Mouse (Mus musculus) thymus, postnatal 25 days (tissue): ENCODE results near the gene Hacd2.

Experiments used
- DNase-seq: peaks from one replicate; pipeline ENCODE4 v3.0.0; 2022

Gene Hacd2

DNA sequence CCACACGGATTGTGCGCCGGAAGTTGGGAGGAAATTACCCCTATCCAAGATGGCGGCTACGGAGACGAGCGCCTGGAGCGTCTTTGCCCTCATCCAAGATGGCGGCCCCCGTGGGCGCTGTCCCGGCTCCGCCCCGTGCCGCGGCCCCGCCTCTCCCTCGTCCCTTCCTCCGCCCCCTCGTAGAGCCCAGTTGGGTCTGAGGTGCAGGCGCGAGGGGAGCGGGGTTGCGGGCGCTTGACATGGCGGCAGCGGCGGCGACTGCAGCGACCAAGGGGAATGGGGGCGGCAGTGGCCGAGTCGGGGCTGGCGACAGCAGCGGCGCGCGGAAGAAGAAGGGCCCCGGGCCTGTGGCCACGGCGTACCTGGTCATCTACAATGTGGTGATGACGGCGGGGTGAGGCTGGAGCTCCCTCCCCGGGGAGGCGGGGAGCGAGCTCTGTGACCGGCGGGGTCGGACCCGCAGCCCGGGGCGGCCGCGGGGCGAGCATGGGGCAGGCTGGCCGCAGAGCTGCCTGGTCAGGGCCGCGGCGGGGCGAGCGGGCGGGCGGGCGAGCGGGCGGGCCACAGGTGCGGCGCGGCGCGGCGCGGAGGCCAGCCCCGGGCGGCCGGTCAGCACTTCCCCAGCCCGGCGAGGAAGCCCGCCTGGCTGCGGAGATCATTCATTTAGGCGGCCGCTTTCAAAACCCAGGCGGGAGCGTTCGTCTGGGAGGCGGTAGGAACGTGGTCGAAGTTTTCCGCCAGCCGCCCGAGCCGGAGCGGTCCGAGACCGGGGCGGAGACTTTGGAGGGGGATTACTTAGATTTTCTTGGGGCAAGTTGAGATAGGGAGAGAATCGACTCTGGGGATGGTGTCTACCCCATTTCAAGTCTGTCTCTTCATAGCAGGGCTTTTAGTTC is at the start of gene Hacd2:
Gene Hacd2, plus strand, starts transcription at position 187 of the 896 bp plus-strand sequence.
- DNase-seq = peak; percentile 95

DNA sequence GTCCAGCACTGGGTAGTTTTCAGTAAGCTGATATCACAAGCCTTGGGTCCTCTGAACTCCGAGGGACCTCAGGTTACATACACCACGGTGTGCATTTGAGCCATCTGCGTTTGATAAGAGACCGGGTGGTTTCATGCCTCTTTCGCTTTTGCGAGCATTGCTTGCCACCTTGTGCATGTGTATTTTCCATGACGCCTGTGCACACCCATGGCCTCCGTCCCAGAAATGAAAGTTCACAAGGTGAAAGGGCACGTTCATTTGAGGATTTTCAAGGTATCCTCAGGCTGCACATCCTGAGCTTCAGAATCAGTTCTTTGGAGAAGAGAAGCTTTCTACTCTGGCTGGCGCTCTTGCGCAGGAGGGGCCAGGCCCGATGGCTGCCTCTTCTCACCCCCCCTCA is 49.8 kb upstream of the Hacd2 start:
- DNase-seq = no peak

DNA sequence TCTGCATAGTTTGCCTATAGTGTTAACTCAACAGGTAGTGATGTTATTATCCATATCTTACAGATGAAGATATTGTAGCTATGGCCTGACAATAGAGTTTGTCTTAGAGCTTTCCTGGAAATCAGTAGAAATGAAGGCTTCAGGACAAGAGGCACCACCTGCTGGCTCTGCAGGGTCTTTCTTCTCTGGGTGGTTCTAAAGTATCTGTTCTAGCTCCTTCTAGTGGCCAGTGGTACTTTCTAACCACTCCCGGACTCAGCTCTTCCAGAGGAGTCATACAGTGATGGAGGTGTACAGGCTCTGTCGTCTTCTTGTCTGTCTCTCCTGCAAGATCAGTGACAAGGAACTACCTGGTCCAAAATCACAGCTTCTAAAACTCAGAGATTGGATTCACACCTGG is 46.7 kb upstream of the Hacd2 start:
- DNase-seq = no peak

DNA sequence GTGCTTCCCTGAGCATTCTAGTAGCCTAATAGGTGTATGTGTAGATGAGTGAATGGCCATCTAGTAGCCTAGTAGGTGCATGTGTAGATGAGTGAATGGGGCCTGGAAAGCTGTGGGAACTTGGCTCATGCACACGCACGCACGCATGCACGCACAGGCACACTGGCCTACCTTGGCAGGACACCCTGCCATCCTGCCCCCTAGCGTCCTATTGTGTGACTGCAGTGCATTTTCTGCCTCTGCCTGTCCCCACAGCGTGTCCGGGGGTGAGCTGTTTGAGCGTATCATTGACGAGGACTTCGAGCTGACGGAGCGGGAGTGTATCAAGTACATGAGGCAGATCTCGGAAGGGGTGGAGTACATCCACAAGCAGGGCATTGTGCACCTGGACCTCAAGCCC is 45.6 kb upstream of the Hacd2 start:
- DNase-seq = no peak

DNA sequence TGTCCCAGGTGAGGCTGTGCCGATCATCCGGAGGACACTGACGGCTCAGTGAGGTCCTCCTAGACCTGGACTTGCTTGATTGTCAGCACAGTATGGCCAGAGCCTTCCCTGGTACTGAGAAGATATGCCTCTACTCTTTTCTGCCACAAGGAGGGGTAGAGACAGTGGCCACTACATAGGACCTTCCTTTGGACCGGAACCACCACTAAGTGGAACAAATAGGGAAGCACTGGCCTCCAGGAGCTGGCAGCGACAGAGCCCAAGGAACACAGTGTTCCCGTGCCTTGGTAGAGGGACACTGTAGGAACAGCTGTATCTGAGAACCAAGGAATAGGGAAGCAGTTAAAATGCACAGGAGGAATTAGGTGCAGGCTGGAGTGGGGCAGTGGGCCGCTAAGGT is 44.2 kb upstream of the Hacd2 start:
- no peak for DNase-seq

DNA sequence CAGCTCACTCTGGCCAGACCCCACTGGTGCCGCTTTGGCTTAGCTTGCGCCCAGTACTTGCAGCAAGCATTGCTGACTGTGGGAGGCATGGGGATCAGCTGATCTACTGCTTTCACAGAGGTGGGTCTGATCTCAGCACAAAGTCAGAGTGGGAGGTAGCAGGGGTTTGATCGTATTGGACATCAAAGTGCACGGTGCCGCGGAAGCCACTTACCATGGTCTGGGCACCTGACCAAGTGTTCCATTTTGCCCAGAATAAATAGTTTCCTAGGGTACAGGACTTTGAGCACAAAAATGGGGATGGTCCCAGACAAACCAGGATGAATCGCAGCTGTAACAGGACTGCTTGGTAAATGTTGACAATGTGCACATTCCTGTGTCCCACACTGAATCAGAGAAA is 41.2 kb upstream of the Hacd2 start:
- no peak for DNase-seq

DNA sequence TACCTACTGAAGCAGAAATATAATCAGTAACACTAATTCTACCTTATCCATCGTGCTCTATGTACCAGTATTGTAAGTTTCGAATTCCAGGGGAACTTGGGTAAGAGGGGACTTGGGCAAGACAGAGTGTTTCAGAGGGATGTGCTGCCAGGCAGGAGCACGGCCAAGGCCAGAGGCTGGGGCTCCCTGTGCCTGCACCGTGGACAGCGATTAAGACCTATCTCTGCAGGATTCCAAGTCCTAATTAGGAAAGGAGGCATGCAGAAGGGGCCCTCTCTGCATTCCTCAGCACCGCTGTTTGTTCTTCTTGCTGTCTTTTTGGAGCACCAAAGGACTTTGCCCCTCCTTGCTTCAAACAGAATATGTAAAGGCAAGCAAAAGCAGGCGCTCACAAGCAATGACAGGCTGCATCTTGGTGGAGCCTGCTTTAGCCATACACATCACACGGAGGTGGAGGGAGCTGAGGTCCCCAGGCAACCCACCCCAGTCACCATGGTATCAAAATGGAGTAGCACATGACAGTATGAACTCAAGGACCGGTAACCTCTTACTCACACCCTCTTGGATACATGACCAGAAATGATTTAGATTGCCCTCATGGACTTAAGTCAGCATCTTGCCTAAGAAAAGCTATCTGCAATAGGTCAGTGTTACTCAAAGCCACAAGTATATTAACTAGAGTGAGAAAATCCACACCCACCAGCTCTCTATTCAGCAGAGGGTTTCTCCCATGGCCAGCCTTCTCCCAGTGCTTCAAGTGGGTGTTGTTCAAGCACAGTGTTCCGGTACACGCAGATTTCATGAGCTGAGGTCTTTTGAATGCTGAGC is 37.8 kb upstream of the Hacd2 start:
- no peak for DNase-seq

DNA sequence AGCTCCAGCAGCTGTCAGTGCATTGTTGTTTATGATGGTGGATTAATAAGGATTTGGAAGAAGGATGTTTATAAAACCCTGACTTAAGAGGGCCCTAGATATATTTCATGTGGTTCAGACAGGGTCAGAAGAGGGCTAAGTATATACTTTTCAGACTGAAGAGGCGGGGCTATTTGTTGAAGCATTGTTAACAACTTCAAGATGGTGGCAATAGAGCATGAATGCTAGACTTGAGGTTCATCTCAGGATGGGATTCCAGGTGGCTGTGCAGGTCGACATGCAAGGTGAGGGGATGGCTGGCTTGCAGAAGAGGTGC is 37.2 kb upstream of the Hacd2 start:
- no peak for DNase-seq

DNA sequence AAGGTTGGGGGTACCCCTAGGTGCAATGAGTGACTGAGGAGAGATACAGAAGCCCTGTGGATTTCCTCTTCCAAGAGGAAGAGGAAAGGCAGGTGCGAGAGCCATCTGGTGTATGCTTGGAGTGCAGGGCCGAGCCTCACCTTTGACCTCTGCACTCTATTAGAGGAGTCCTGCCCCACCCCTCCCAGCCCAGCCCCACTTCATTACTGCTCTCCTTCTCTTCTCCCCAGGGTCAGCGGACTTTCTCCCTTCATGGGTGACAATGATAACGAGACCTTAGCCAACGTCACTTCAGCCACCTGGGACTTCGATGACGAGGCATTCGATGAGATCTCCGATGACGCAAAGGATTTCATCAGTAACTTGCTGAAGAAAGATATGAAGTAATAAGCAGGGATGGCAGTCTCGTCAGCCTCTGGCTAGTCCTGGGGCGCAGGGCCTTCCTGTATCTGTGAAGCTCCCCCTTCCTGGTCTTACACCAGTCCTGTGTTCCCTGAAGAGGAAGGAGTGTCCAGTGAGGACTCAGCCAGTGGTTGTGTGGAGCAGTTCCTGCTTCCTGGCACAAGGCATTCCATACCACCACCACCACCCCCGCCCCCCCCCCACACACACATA is 35.9 kb upstream of the Hacd2 start:
- no peak for DNase-seq

DNA sequence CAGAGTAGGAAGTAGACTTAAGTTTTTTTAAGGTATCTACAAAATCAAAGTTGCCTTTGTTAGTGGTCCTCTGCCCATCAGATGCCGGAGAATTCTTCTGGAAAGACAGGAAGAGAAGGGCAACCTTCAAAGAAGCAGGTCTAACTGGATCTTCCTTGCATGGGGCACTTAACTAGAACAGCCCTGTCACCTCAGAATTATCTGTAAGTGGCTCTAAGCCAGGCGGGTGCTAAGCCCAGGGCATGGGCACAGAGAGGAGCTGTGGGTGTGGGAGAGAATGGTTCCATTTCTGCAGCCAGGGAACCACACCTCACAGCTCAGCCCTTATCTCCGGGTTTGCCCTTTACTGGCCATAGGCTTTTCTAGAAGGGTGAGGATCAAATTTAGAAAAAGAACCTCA is 30.9 kb upstream of the Hacd2 start:
- no peak for DNase-seq

DNA sequence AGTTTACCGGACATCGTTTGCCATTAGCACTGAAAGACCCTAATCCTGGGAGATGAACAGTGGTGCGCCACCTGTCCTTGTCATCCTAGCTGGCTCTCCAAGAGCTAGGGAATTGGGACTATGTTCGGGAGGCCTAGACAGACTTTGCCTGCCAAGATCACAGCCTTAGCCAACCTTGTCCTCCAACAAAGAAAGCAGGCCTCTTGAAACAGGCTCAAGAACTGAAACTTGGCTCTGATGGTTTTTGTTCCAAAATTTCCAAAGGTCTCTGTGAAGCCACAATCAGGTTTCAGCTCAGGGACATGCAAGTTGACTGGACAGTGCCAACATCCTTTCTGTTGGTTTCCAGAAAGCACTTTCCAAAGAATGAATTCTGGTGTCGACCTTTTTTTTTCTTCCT is 29.4 kb upstream of the Hacd2 start:
- no peak for DNase-seq

DNA sequence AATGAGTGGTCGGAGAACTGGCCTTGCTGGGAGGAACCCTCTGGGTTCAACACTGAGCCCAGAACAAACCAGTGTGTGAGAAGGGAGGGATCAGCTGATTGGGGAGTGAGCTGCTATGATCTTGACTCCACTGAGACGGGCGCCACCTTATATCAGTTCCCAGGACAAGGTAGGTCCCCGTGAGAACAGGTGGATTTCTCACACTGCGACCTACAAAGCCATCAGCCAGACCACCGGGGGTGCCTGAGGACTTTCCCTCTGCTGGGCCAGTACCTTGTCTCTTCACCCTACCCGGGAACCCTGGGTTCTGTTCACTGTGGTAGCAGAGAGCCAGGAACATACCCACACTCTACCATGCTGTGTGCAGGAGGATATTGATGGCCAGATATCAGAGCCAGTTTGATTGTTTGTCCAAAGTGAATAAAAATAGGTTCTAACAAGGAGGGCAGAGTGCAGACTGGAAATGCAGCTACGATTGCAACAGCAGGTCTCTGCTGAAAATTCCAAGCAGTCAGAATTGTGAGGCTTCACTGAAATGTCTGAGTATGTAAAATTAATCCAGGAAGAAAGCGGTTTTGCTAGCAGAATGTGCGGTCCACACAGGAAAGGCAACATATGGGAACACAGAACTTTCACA is 28.4 kb upstream of the Hacd2 start:
- DNase-seq = no peak

DNA sequence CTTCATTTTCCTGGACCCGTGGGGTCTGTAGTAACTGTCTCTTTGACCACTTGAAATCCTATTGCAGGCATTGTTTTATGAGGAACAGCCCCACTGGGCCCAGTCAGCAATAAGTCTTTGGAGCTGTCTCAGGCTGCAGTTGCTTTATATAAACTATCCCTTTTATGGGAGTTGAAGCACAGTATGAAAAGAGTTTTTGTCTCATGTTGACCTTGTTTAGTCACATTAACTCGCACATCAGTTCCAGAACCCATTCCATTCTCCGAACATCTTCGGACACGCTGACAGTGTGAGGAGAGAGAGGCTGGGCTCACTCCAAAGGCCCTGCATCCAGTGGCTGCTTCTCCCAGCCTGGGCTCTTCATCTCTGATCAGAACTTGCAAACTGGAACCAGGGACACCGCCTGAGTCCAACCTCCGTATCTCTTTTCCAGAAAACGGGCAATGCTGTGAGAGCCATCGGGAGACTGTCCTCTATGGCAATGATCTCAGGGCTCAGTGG is 27.5 kb upstream of the Hacd2 start:
- no peak for DNase-seq

DNA sequence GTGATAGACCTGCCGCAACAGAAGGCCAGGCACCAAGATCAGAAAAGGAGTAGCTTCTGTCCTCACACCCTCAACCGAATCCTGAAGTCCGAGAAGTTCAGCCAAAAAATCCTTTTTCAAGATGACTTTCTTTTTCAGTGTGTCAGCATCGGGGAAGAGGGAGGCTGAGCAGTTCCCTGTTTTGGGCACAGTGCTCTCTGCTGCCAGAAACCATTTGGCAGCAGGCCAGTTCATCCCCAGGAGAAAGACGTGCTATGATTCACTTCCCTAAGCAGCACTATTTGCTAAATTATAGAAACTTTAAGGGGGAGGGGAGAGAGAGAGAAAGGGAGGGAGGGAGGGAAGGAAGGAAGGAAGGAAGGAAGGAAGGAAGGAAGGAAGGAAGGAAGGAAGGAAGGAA is 26.1 kb upstream of the Hacd2 start:
- DNase-seq = no peak

DNA sequence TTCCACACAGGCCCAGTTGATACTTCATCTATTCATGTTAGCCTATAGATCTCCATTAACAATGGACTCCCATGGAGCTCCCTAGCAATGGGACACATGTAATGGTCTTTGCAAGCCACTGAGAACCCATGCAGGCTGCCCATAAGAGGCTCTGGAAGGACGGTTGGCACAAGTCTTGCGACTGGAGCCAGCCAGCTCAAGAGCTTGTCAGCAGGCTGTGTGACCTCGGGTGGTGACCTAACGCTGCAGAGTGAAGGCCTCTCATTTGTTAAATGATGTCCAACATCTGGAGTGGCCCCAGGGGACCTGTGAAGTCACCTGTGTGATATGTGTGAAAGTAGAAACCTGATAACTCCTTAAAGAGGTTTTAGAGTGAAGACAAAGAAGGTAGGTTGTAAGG is 25.2 kb upstream of the Hacd2 start:
- no peak for DNase-seq

DNA sequence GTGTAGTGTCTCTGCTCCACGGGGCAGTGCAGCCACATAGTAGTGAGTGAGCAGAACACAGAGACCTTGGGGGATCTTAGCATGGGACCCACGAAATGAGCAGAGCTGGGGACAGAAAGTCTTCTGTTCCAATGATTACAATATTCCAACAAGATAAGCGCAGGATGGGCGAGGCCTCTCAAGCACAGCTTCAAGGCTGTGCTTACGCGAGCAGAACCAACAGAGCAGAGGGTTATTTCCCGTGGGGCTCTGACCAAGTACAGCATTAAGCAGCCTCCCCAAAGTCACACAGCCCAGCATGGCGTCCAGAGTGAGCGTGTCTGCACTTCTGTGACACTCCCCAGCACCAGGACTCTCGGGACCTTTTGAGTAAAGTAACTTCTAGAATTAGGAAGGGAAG is 24.7 kb upstream of the Hacd2 start:
- no peak for DNase-seq

DNA sequence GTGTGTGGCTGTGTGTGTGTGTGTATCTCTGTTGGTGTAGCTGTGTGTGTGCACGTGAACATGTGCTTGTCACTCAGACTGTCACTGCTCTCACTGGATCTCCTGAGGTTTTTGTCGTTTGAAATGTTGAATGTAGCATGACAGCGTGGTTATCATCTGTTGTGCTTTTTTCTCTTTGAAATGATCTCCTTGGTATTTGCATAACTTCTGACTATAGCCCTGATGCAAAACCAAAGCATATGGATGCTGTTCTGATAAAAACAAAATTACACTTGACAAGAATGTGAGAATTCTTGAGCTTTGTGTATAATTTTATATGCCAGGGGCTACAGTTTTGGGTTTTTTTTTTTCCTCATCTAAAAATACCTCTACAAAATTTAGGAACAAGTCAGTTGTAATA is 23.2 kb upstream of the Hacd2 start:
- DNase-seq = no peak

DNA sequence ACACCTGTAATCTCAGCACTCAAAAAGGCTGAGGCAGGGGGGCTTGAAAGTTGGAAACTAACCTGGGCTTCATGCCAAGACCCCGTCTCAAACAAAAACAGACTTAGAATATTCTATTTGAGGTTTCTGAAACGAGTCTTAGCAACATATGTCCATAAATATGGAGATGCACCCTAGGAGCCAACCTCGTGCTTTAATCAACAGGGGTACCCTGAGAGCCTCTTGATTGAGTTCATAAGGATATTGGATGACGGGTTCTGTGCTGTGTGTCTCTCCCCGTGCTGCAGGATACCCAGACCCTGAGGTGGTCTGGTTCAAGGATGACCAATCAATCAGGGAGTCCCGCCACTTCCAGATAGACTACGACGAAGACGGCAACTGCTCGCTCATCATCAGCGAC is 22.2 kb upstream of the Hacd2 start:
- no peak for DNase-seq

DNA sequence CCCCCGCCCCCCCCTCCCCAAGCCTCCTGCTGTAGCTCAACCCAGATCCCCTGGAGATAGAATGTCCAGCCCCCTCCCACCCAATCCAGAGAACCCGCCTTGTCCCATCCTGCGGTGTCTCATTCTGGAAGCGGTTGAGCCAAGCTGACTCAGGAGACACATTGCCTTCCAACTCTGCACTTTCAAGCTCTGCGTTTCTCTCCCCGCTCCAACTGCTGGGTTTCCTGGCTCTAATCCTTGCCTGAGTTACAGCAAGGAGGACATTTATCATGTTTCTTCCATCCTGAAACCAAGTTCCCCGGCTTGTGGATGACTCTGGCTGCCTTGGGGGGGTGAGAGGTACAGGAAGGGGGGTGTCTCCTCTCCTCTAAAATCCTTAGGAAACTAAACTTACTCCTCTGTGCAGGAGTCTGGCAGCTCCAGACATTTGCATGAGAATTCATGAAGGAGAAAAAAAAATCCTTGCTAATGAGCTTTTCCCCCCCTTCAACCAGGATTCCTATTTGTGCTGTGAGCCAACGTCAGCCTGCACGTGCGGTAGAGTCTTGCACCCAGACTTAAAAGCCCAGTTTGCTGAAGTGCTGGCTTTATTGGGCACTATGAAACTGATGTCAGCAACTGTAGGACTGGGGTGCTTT is 21.2 kb upstream of the Hacd2 start:
- DNase-seq = no peak

DNA sequence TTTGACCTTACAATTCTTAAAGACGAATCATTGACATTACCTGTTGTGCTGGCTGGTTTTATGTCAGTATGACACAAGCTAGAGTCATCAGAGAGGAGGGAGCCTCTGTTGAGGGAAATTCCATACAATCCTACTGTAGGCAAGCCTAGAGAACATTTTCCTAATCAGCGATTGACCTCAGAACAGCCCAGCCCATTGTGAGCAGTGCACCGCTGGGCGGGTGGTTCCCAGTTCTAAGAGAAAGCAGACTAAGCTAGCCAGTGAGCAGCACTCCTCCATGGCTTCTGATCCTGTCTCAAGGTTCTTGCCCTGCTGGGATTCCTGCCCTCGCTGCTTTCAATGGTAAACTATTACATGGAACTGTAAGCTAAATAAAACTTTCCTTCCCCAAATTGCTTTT is 17.9 kb upstream of the Hacd2 start:
- no peak for DNase-seq

DNA sequence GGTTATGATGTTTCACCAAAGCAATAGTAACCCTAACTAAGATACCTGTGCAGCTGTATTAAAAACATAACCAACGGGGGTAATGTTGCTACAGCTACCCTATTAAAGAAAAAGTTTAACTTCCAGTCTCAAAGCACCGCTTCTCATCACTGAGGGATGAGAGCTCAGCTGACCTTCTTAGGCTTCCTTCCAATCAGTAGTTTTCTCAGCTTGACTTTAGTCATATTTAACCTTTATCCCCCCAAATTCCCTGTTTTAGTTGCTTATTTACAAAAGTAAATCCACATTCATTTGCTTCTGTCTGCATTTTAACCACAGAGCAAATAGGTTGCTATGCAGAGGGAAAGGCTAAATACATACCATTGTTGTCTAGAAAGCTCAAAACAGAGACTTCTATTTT is 17.5 kb upstream of the Hacd2 start:
- DNase-seq = no peak

DNA sequence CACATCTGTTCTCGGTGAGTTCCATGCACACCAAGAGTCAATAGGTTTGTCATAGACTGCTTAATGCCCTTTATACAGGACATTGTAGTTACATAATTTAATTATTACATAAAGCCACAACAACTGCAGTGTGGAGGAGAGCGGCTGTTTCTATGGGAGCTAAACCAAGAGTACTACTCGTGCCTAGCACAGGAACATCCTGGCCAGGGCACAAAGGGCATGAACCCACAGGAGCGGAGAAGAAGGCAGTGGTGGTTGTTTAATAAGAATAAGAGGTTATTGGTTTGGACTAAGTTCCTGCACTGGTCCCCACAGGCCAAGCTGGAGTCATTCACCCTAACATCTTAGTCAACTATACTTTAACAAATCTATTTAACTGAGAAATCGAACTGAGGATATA is 16.0 kb upstream of the Hacd2 start:
- DNase-seq = no peak

DNA sequence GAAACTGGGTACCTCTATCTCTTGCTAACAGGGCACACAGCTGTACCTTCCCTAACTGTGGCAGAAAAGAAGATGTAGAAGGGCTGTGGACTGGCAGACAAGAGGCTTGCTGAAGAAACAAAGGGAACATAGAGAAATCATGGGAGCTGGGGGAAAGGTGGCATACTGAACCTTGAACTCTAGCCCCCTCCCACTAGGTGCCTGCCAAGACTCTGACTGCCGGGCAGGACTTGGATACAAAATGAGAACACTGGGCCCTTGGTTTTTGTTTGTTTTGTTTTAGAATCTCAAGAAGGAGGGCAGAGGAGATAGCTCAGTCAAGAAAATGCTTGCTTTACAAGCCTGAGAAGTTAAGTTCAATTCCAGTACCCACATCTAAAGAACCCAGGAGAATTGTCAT is 14.9 kb upstream of the Hacd2 start:
- no peak for DNase-seq
